9 mouse cellular contexts compared by ENCODE assay signal in genomic region chrX:137019310-137019709, GRCm38 (mm10). TPM values are rescaled to one million over a fixed set of nuclear protein-coding genes. Genes with fewer than 3 reads are reported as not detected.
DNase-seq lines count a peak whose midpoint lies in the region; ATAC-seq lines count a peak whose summit lies in the region.
"Had no signal": no experiment of that assay in that cellular context is flagged by ENCODE, and none has a peak within 500 bp of the region (broad histone marks: within the 10 kb centered on the region; RNA-seq: fewer than 3 reads in every experiment).

No protein-coding gene starts in this region.

- peak; percentile 77 for ATAC-seq in CD4-positive, CD25-positive, alpha-beta regulatory T cell, adult 4 months

- peak; percentile 65 for DNase-seq in MN1 (ENCODE audit: low spot score)
- DNase-seq in cerebellum, adult 9-11 months = peak; percentile 33
- DNase-seq in gastrocnemius, postnatal 10 days = peak; percentile 53
- peak; percentile 75 to 81 for DNase-seq in kidney, postnatal 4 days
- DNase-seq in lung, postnatal 10 days = peak; percentile 65
- DNase-seq in right cerebral cortex, postnatal 4 days = peak; percentile 73

RNA-seq across cellular contexts. Expression of gene Slc25a53, which starts 18.8 kb away (rescaled TPM):
- polyA plus RNA-seq in CD4-positive, CD25-positive, alpha-beta regulatory T cell, adult 4 months (2017; shearing (Covaris generic)) = 1 to 10 TPM; 5.9 to 9.5 TPM
- total RNA-seq in gastrocnemius, postnatal 10 days (2021) = 1 to 10 TPM; 4.1 to 6.4 TPM

RNA-seq across cellular contexts. Expression of gene Zcchc18, which starts 26.4 kb away (rescaled TPM):
- 10 to 100 TPM; 45.7 to 49.4 TPM for polyA plus RNA-seq in CD4-positive, CD25-positive, alpha-beta regulatory T cell, adult 4 months (2017; shearing (Covaris generic))
- under 1 TPM; 0.49 to 0.68 TPM for total RNA-seq in gastrocnemius, postnatal 10 days (2021)
- total RNA-seq: gastrocnemius, adult 8-10 months had no signal

RNA-seq across cellular contexts. Expression of gene Fam199x, which starts 30.1 kb away (rescaled TPM):
- 1 to 10 TPM; 3.3 to 6.2 TPM for polyA plus RNA-seq in CD4-positive, CD25-positive, alpha-beta regulatory T cell, adult 4 months (2017; shearing (Covaris generic))
- 1 to 10 TPM; 4.4 to 4.8 TPM for total RNA-seq in gastrocnemius, postnatal 10 days (2021)

RNA-seq across cellular contexts. Expression of gene Tmsb15b1, which starts 42.6 kb away (rescaled TPM):
- 10 to 100 TPM; 24.2 to 27.3 TPM for polyA plus RNA-seq in CD4-positive, CD25-positive, alpha-beta regulatory T cell, adult 4 months (2017; shearing (Covaris generic))
- 1 to 10 TPM; 3.2 to 5.9 TPM for total RNA-seq in gastrocnemius, postnatal 10 days (2021)
- polyA plus RNA-seq: small intestine, adult 2 months had no signal

RNA-seq across cellular contexts. Expression of gene Tmsb15l, which starts 42.6 kb away (rescaled TPM):
- polyA plus RNA-seq in CD4-positive, CD25-positive, alpha-beta regulatory T cell, adult 4 months (2017; shearing (Covaris generic)) = 10 to 100 TPM in 1 of 2 experiments, 1 to 10 TPM in 1; 3.0 to 17.7 TPM
- total RNA-seq in gastrocnemius, postnatal 10 days (2021) = not detected

Comparison
In these comparisons a context has a peak if more than half of its experiments do, and no peak if none do; other contexts are left out.
1. Peak in every context shown above with its lines: DNase-seq and ATAC-seq.